Mouse (Mus musculus) MEL (cell line): Measurements from ENCODE around the gene Tmprss2. TPM values are rescaled to one million over a fixed set of nuclear protein-coding genes. Genes with fewer than 3 reads are reported as not detected.

Experiments
- DNase-seq: peaks from one replicate; pipeline ENCODE4 v3.0.0; 2011; ENCODE audit warnings: low read depth, low spot score
- H3K27ac ChIP-seq: 2 replicates; pipeline ENCODE4 v1.5.1; 2012; ENCODE audit warnings: low read depth, mild to moderate bottlenecking, control low read depth, low read length, moderate library complexity; ENCODE audit not compliant: control insufficient read depth
- H3K27me3 ChIP-seq, 2 experiments: fragments of 150-350 bp in 1 of 2; sonication (generic) in 1 of 2; 2 replicates each; pipeline ENCODE4 v1.6.1; 2012; ENCODE audit warnings: low read length in 2 of 2, mild to moderate bottlenecking in 2 of 2, improper control_type of control experiment in 1 of 2, moderate library complexity in 1 of 2; ENCODE audit not compliant: insufficient read depth in 2 of 2, control insufficient read depth in 1 of 2
- H3K36me3 ChIP-seq, 2 experiments: 2 replicates each; pipeline ENCODE4 v1.6.1; 2012 to 2014; ENCODE audit warnings: low read length in 2 of 2, improper control_type of control experiment in 1 of 2, inconsistent platforms in 1 of 2, mild to moderate bottlenecking in 1 of 2; ENCODE audit not compliant: insufficient read depth in 2 of 2, control insufficient read depth in 1 of 2
- H3K4me1 ChIP-seq, 2 experiments: fragments of 150-350 bp in 1 of 2; sonication (generic) in 1 of 2; 2 replicates each; pipeline ENCODE4 v1.6.1; 2012; ENCODE audit warnings: low read length in 2 of 2, improper control_type of control experiment in 1 of 2, mild to moderate bottlenecking in 1 of 2; ENCODE audit not compliant: insufficient read depth in 2 of 2, control insufficient read depth in 1 of 2
- H3K4me3 ChIP-seq, 2 experiments: fragments of 150-350 bp in 1 of 2; sonication (generic) in 1 of 2; 2 replicates each; pipeline ENCODE4 v1.5.1; 2012; ENCODE audit warnings: low read depth in 2 of 2, low read length in 2 of 2, mild to moderate bottlenecking in 2 of 2, moderate library complexity in 2 of 2, control low read depth in 1 of 2, improper control_type of control experiment in 1 of 2; ENCODE audit not compliant: control insufficient read depth in 1 of 2, insufficient read depth in 1 of 2
- H3K79me2 ChIP-seq: 2 replicates; pipeline ENCODE4 v1.6.1; 2012; ENCODE audit warnings: mild to moderate bottlenecking, low read length, moderate library complexity; ENCODE audit not compliant: control insufficient read depth, poor library complexity, insufficient read depth
- H3K9ac ChIP-seq: 2 replicates; pipeline ENCODE4 v1.6.1; 2012; ENCODE audit warnings: low read depth, mild to moderate bottlenecking, control low read depth, low read length, moderate library complexity; ENCODE audit not compliant: control insufficient read depth, poor library complexity, severe bottlenecking
- H3K9me3 ChIP-seq: fragments of 150-350 bp; sonication (generic); replicated peaks from 2 replicates; pipeline ENCODE4 v1.6.1; 2012; ENCODE audit warnings: mild to moderate bottlenecking, low read length, improper control_type of control experiment, moderate library complexity; ENCODE audit not compliant: insufficient read depth
- E2F4 ChIP-seq: IDR thresholded peaks from 2 replicates; pipeline ENCODE4 v1.6.1; 2011; ENCODE audit warnings: low read depth, low read length, improper control_type of control experiment, borderline replicate concordance
- ELF1 ChIP-seq: IDR thresholded peaks from 2 replicates; pipeline ENCODE4 v1.6.1; 2014; ENCODE audit warnings: low read depth, mild to moderate bottlenecking, inconsistent platforms, low read length, improper control_type of control experiment, moderate library complexity
- GABPA ChIP-seq: IDR thresholded peaks from 2 replicates; pipeline ENCODE4 v1.6.1; 2012; ENCODE audit warnings: low read depth, mild to moderate bottlenecking, inconsistent platforms, low read length, improper control_type of control experiment, moderate library complexity
- HCFC1 ChIP-seq: IDR thresholded peaks from 2 replicates; pipeline ENCODE4 v1.6.1; 2012; ENCODE audit warnings: low read depth, mild to moderate bottlenecking, inconsistent platforms, low read length, improper control_type of control experiment, moderate library complexity
- JUND ChIP-seq: IDR thresholded peaks from 2 replicates; pipeline ENCODE4 v1.6.1; 2011; ENCODE audit warnings: low read depth, mild to moderate bottlenecking, improper control_type of control experiment, low read length
- MAZ ChIP-seq: IDR thresholded peaks from 2 replicates; pipeline ENCODE4 v1.6.1; 2012; ENCODE audit warnings: low read depth, mild to moderate bottlenecking, inconsistent platforms, low read length, improper control_type of control experiment
- MEF2A ChIP-seq: IDR thresholded peaks from 2 replicates; pipeline ENCODE4 v1.6.1; 2014; ENCODE audit warnings: low read depth, mild to moderate bottlenecking, inconsistent platforms, low read length, improper control_type of control experiment; ENCODE audit not compliant: poor library complexity, insufficient replicate concordance, severe bottlenecking; ENCODE audit errors: extremely low read depth
- MYC ChIP-seq: IDR thresholded peaks from 2 replicates; pipeline ENCODE4 v1.6.1; 2011; ENCODE audit warnings: low read depth, mild to moderate bottlenecking, low read length, improper control_type of control experiment, moderate library complexity
- POLR2AphosphoS2 ChIP-seq: IDR thresholded peaks from 2 replicates; pipeline ENCODE4 v1.6.1; 2011; ENCODE audit warnings: low read length, improper control_type of control experiment
- POLR2AphosphoS5 ChIP-seq: IDR thresholded peaks from 2 replicates; pipeline ENCODE4 v1.6.1; 2012; ENCODE audit warnings: low read depth, borderline replicate concordance, mild to moderate bottlenecking, inconsistent platforms, low read length, moderate library complexity, mixed read lengths
- RAD21 ChIP-seq: IDR thresholded peaks from 2 replicates; pipeline ENCODE4 v1.6.1; 2011; ENCODE audit warnings: mild to moderate bottlenecking, low read depth, low read length, improper control_type of control experiment
- SMC3 ChIP-seq: IDR thresholded peaks from 2 replicates; pipeline ENCODE4 v1.6.1; 2011; ENCODE audit warnings: low read depth, low read length, improper control_type of control experiment
- TCF12 ChIP-seq: IDR thresholded peaks from 2 replicates; pipeline ENCODE4 v1.6.1; 2014; ENCODE audit warnings: low read depth, mild to moderate bottlenecking, inconsistent platforms, low read length, improper control_type of control experiment, moderate library complexity
- UBTF ChIP-seq: IDR thresholded peaks from 2 replicates; pipeline ENCODE4 v1.6.1; 2012; ENCODE audit warnings: low read depth, mild to moderate bottlenecking, inconsistent platforms, low read length, improper control_type of control experiment, moderate library complexity, borderline replicate concordance; ENCODE audit not compliant: insufficient read depth
- ZKSCAN1 ChIP-seq: IDR thresholded peaks from 2 replicates; pipeline ENCODE4 v1.6.1; 2012; ENCODE audit warnings: low read depth, mild to moderate bottlenecking, inconsistent platforms, low read length, improper control_type of control experiment, moderate library complexity
- ZNF384 ChIP-seq: IDR thresholded peaks from 2 replicates; pipeline ENCODE4 v1.6.1; 2012; ENCODE audit warnings: low read depth, mild to moderate bottlenecking, inconsistent platforms, low read length, improper control_type of control experiment
- polyA plus RNA-seq, 2 experiments: library from polyadenylated mRNA; stranded (reverse) in 1 of 2; unstranded in 1 of 2; fragments of >175 nt in 1 of 2; fragments of >200 nt in 1 of 2; gene quantifications; 2 replicates each; pipeline versions ENCODE4 v1.2.1 to v1.2.4; 2012; ENCODE audit warnings: low replicate concordance in 2 of 2, low read depth in 1 of 2; ENCODE audit not compliant: insufficient read length in 2 of 2, insufficient read depth in 1 of 2, missing spikeins in 1 of 2
- total RNA-seq: library from RNA; depleted of rRNA; stranded (reverse); fragments of 300-350 nt; gene quantifications from 2 replicates; pipeline ENCODE4 v1.2.3, GENCODE M21; 2012

The Tmprss2 gene
- total and polyA plus RNA-seq, 3 experiments: not detected

- no peaks in the 10 kb centered on the region for H3K79me2 ChIP-seq
- H3K9me3 ChIP-seq: no peaks in the 10 kb centered on the region
- no peak overlapping the region for H3K4me3 ChIP-seq
- TF ChIP-seq GABPA: no peak
- no peak for TF ChIP-seq ELF1
- TF ChIP-seq MAZ: no peak
- no peak for TF ChIP-seq SMC3
- no peak for TF ChIP-seq POLR2AphosphoS2
- TF ChIP-seq HCFC1: no peak
- no peak for TF ChIP-seq TCF12
- no peak for TF ChIP-seq ZKSCAN1
- no peak for TF ChIP-seq E2F4
- TF ChIP-seq UBTF: no peak
- TF ChIP-seq ZNF384: no peak
- peaks cover 2 to 7% of the 10 kb centered on the region in 2 experiments; a peak in 3 of 4 replicates for H3K27me3 ChIP-seq
- H3K9ac ChIP-seq: no peak overlapping the region
- H3K4me1 ChIP-seq: no peaks in the 10 kb centered on the region
- no peaks in the 10 kb centered on the region for H3K36me3 ChIP-seq
- H3K27ac ChIP-seq: no peak overlapping the region
- no peak for DNase-seq
These were observed 28.6 kb upstream of the Tmprss2 start for GRCm38 (mm10) chr16:97639630-97640029.

GRCm38 (mm10) chr16:97632880-97633484 is 22.0 kb upstream of the Tmprss2 start:
- no peaks in the 10 kb centered on the region for H3K27me3 ChIP-seq
- H3K9me3 ChIP-seq: no peaks in the 10 kb centered on the region
- no peak for DNase-seq
- no peak overlapping the region for H3K27ac ChIP-seq
- no peaks in the 10 kb centered on the region for H3K36me3 ChIP-seq
- no peak for TF ChIP-seq MEF2A
- no peak for TF ChIP-seq MYC
- TF ChIP-seq RAD21: no peak
- no peak for TF ChIP-seq JUND
- no peak for TF ChIP-seq GABPA
- no peak for TF ChIP-seq POLR2AphosphoS5
- TF ChIP-seq, all 39 proteins: peak for 0
- Histone ChIP-seq H3K9ac (no peak overlapping the region), H3K4me1 (no peaks in the 10 kb centered on the region), H3K79me2 (no peaks in the 10 kb centered on the region), H3K4me3 (no peak overlapping the region)
